In the genomic region with DNA sequence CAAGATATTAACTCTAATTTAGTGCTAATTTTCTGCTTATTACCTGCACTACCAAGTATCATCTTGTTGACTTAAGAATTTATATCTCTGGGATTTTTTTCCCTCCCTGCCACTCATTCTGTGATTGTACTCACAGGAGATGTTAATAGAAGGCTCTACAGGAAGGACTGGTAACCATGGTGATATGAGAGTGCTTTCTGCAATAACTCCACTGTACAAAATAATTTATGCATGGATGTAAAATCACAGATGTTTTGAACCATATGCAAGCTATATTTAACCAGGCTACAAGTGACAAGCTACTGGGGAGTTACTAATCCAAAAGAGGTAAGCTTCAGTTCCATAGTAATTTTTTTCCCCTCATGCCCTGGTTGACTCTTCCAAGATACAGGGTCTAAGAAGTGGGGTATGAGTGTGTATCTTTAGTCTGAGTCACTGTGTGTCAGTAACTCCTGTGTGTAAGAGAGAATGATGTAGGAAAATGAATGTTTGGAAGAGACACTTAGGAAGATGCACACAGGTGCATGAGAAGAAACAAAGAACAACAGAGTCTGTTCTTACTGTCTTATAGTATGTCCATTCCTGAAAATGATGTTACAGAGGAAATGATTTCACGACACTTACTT, we compare ENCODE assay signal across 16 mouse cellular contexts.
DNase-seq lines count a peak whose midpoint lies in the region; ATAC-seq and TF ChIP-seq lines count a peak whose summit lies in the region.
"Had no signal": no experiment of that assay in that cellular context is flagged by ENCODE, and none has a peak within 500 bp of the region (broad histone marks: within the 10 kb centered on the region; RNA-seq: fewer than 3 reads in every experiment).

No protein-coding gene starts in this region.

- no peaks in the 10 kb centered on the region for H3K4me1 ChIP-seq in kidney, embryonic 15.5 days
- no peaks in the 10 kb centered on the region for H3K4me1 ChIP-seq in forebrain, postnatal 0 days (ENCODE audit: insufficient read depth)
- H3K4me1 ChIP-seq: embryonic facial prominence, embryonic 15.5 days; liver, embryonic 12.5 days; neural tube, embryonic 12.5 days had no signal

- no peak overlapping the region for H3K4me2 ChIP-seq in kidney, embryonic 15.5 days
- no peak overlapping the region for H3K4me2 ChIP-seq in forebrain, postnatal 0 days (ENCODE audit: low read depth)
- H3K4me2 ChIP-seq: embryonic facial prominence, embryonic 15.5 days; liver, embryonic 12.5 days; neural tube, embryonic 12.5 days had no signal

- H3K27ac ChIP-seq in kidney, embryonic 15.5 days: no peak overlapping the region
- 0 out of 2 replicates have a peak overlapping the region, but pooled peaks have one; percentile 21 for H3K27ac ChIP-seq in forebrain, postnatal 0 days (ENCODE audit: low read depth, low read length)
- H3K27ac ChIP-seq: embryonic facial prominence, embryonic 15.5 days; liver, embryonic 12.5 days; neural tube, embryonic 12.5 days had no signal

- 84% methylated on average over 1 of the region's 1 CpGs for WGBS in kidney, embryonic 15.5 days
- WGBS in forebrain, postnatal 0 days: 82% methylated on average over 1 of the region's 1 CpGs

- H3K9me3 ChIP-seq in kidney, embryonic 15.5 days (replicated peaks): no peaks in the 10 kb centered on the region
- H3K9me3 ChIP-seq in forebrain, postnatal 0 days (ENCODE audit: low read length): no peaks in the 10 kb centered on the region
- H3K9me3 ChIP-seq: embryonic facial prominence, embryonic 15.5 days; liver, embryonic 12.5 days; neural tube, embryonic 12.5 days had no signal

- no peak overlapping the region for H3K9ac ChIP-seq in kidney, embryonic 15.5 days
- no peak overlapping the region for H3K9ac ChIP-seq in forebrain, postnatal 0 days
- H3K9ac ChIP-seq: embryonic facial prominence, embryonic 15.5 days; liver, embryonic 12.5 days; neural tube, embryonic 12.5 days had no signal

- no peak for DNase-seq in kidney, postnatal 25 days
- peak; percentile 8 for DNase-seq in retina, postnatal 1 day
- no peak for DNase-seq in retina, embryonic 14.5 days (ENCODE audit: low spot score)
- peak; percentile 45 for DNase-seq in forebrain, postnatal 0 days
- no peak for DNase-seq in urinary bladder, postnatal 14 days (ENCODE audit: low spot score)
- DNase-seq in natural killer cell, adult 2 months (ENCODE audit: low spot score in 2 of 2): no peak
- DNase-seq: cerebellum, adult 18-20 months; gastrocnemius, postnatal 10 days; heart, postnatal 14 days; thymus, adult 18-20 months had no signal

- ATAC-seq in kidney, embryonic 15.5 days (replicated peaks; ENCODE audit: low FRiP score): peak; percentile 52; the same call in 1 of the 2 replicates
- ATAC-seq in forebrain, postnatal 0 days: peak; percentile 93
- ATAC-seq: intestine, embryonic 16.5 days; liver, embryonic 12.5 days; lung, postnatal 0 days had no signal

- no peak overlapping the region for H3K4me3 ChIP-seq in kidney, embryonic 15.5 days (replicated peaks)
- H3K4me3 ChIP-seq in forebrain, postnatal 0 days (ENCODE audit: low read depth, low read length): no peak overlapping the region
- H3K4me3 ChIP-seq: embryonic facial prominence, embryonic 15.5 days; liver, embryonic 12.5 days; neural tube, embryonic 12.5 days had no signal

- no peak for TF ChIP-seq CTCF in forebrain, postnatal 0 days (IDR thresholded peaks at IDR 0.05; ENCODE audit: low read depth)

- H3K27me3 ChIP-seq in kidney, embryonic 15.5 days: no peaks in the 10 kb centered on the region
- no peaks in the 10 kb centered on the region for H3K27me3 ChIP-seq in forebrain, postnatal 0 days (ENCODE audit: insufficient read depth, low read length)
- H3K27me3 ChIP-seq: embryonic facial prominence, embryonic 15.5 days; liver, embryonic 12.5 days; neural tube, embryonic 12.5 days had no signal

- no peaks in the 10 kb centered on the region for H3K36me3 ChIP-seq in kidney, embryonic 15.5 days
- no peaks in the 10 kb centered on the region for H3K36me3 ChIP-seq in forebrain, postnatal 0 days (ENCODE audit: insufficient read depth)
- H3K36me3 ChIP-seq: embryonic facial prominence, embryonic 15.5 days; liver, embryonic 12.5 days; neural tube, embryonic 12.5 days had no signal

Comparison
In these comparisons a context has a peak if more than half of its experiments do, and no peak if none do; other contexts are left out.
1. DNase-seq: peak in retina, postnatal 1 day (single experiment) and forebrain, postnatal 0 days (single experiment); none in kidney, postnatal 25 days (0 of 2), retina, embryonic 14.5 days (single experiment), urinary bladder, postnatal 14 days (single experiment) and natural killer cell, adult 2 months (0 of 2).